Mouse (Mus musculus) lung, adult 2 months (tissue): ENCODE results near the gene Acvrl1.

Experiments used
- CTCF ChIP-seq: fragments of 200-500 bp; IDR thresholded peaks from 2 replicates; pipeline ENCODE4 v1.5.1; 2011; ENCODE audit warnings: mild to moderate bottlenecking, low read length, control low read depth; ENCODE audit not compliant: insufficient read depth
- POLR2A ChIP-seq: fragments of 200-500 bp; IDR thresholded peaks from 2 replicates; pipeline ENCODE4 v1.6.1; 2011; ENCODE audit warnings: low read depth, mild to moderate bottlenecking, control low read depth, low read length, borderline replicate concordance; ENCODE audit errors: extremely low read depth

DNA sequence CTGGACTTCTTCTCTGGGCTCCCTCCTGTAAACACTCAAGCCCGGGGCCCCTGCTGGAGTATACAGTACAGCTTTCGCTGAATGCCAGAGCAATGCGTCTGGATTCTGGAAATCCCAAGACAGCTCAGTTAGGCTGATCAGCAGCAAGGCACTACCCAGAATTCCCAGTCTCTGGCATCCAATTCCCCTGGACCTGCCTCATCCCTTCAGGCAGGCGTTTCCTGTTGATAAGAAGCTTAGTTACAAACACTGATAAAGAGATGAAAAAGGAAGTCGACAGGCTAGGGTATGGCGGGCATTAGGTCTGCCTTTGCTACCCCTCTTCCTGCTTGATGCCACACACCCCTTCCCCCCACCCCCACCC is 19.6 kb downstream of the Acvrl1 start:
- no peak for TF ChIP-seq CTCF
- 0 out of 2 replicates have a peak, but pooled peaks have one; percentile 19 for TF ChIP-seq POLR2A
